ENCODE assay signal across 7 mouse cellular contexts in the genomic region with DNA sequence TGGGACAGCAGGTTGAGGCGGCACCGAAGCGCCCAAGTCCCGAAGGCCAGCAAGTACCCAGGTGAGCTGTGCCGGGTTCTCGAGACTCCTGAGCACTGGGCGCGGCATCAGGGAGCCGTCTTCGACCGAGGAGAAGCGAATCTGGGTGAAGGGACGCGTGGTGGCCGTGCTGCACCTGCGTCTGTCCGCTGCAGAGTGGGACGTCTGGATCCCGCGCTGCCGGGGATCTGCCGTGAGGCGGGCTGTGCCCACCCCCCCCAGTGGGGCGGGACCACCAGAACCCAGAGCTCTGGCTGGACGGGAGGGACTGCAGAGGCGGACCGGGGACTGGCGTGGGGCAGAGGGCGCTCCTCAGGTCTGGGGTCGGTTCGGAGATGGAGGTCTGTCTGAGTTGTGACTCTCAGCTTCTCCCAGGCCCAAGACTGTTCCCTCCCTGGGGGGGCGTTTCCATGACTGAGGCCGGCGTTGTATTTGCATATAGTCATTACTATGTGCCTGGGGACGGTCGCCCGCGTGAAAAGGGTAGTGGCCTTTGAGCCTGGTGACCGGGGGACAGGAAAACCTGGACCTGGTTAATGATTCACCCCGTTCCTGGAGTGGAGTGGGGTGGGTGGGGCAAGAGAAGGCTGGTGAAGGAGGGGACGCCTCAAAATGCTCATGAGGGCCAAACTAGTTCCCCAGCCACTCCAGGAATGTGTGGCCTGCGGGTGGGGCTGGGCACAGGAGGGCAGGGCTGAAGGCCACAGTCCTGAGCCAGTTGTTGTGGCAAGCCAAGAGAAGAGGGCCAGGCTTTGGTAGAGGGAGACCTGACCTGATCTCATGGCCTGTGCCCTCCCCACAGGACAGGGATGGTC. TPM values are rescaled to one million over a fixed set of nuclear protein-coding genes. Genes with fewer than 3 reads are reported as not detected.
DNase-seq lines count a peak whose midpoint lies in the region; ATAC-seq lines count a peak whose summit lies in the region.

No protein-coding gene starts in this region.

- H3K27ac ChIP-seq in limb, embryonic 11.5 days (replicated peaks; ENCODE audit: low read depth, low read length), result peak overlapping the region; percentile 32; the same call in 1 of the 2 replicates
- H3K27ac ChIP-seq in midbrain, embryonic 10.5 days (replicated peaks), result peak overlapping the region; percentile 97

- WGBS in limb, embryonic 11.5 days, result under 1% methylated on average over 40 of the region's 42 CpGs
- under 1% methylated on average over 42 of the region's 42 CpGs for whole genome bisulfite sequencing in midbrain, embryonic 10.5 days

- H3K9me3 ChIP-seq in limb, embryonic 11.5 days (ENCODE audit: control insufficient read depth, low read length), result no peaks in the 10 kb centered on the region
- H3K9me3 ChIP-seq in midbrain, embryonic 10.5 days (replicated peaks), result no peaks in the 10 kb centered on the region

- H3K9ac ChIP-seq in limb, embryonic 11.5 days (ENCODE audit: low read length), result peak overlapping the region; percentile 61

- no peaks in the 10 kb centered on the region for H3K27me3 ChIP-seq in limb, embryonic 11.5 days (ENCODE audit: control insufficient read depth, insufficient read depth, low read length)
- no peaks in the 10 kb centered on the region for H3K27me3 ChIP-seq in midbrain, embryonic 10.5 days (ENCODE audit: low read depth, poor library complexity, severe bottlenecking)

- peak overlapping the region; percentile 77 for H3K4me3 ChIP-seq in limb, embryonic 11.5 days (ENCODE audit: low read depth, low read length)
- H3K4me3 ChIP-seq in midbrain, embryonic 10.5 days, result peak overlapping the region; percentile 81

- DNase-seq in 3134 (ENCODE audit: extremely low read depth, insufficient read length, low spot score) (peak; percentile 92), A20 (ENCODE audit: low read depth, low spot score) (peak; percentile 88)
- DNase-seq in heart, postnatal 4 days, result peak; percentile 45
- DNase-seq in limb, embryonic 11.5 days (ENCODE audit: low spot score), result no peak
- no peak for DNase-seq in midbrain, embryonic 10.5 days (ENCODE audit: low spot score)
- no peak for DNase-seq in layer of hippocampus, adult 11-12 months (ENCODE audit: low spot score)

- H3K4me1 ChIP-seq in limb, embryonic 11.5 days (ENCODE audit: control insufficient read depth, insufficient read depth, low read length), result peaks cover 10% of the 10 kb centered on the region
- peaks cover 73% of the 10 kb centered on the region for H3K4me1 ChIP-seq in midbrain, embryonic 10.5 days

- peak; percentile 40 for ATAC-seq in common myeloid progenitor, adult 5-6 weeks (replicated peaks; ENCODE audit: low read depth, poor library complexity, severe bottlenecking)
- peak; percentile 70 for ATAC-seq in limb, embryonic 11.5 days (ENCODE audit: insufficient number of reproducible peaks, low FRiP score, low TSS enrichment, low read depth)

- H3K4me2 ChIP-seq in limb, embryonic 11.5 days (ENCODE audit: low read depth, severe bottlenecking), result peak overlapping the region; percentile 83

- no peaks in the 10 kb centered on the region; the same call in 1 of the 2 replicates for H3K36me3 ChIP-seq in limb, embryonic 11.5 days (ENCODE audit: control insufficient read depth, insufficient read depth, low read length)
- peaks cover 37% of the 10 kb centered on the region for H3K36me3 ChIP-seq in midbrain, embryonic 10.5 days

RNA-seq across cellular contexts. Expression of a gene that starts 0.4 kb away (rescaled TPM):
- 1.8 and 5.9 TPM in 2 replicates for total RNA-seq in common myeloid progenitor, adult 5-6 weeks (2017)
- 1 to 10 TPM; 4.1 to 6.1 TPM for total RNA-seq in heart, postnatal 4 days (2021)
- polyA plus RNA-seq in limb, embryonic 11.5 days (2014; fragmentation: Nextera tagmentation; extraction: Ambion mirVana), result 32.5 and 38.8 TPM in 2 replicates
- 55.6 and 57.2 TPM in 2 replicates for polyA plus RNA-seq in midbrain, embryonic 10.5 days (2016; fragmentation: Nextera tagmentation; extraction: Ambion mirVana)

RNA-seq across cellular contexts. Expression of a gene that starts 2.2 kb away (rescaled TPM):
- 0.32 and 1.2 TPM in 2 replicates for total RNA-seq in common myeloid progenitor, adult 5-6 weeks (2017)
- total RNA-seq in heart, postnatal 4 days (2021), result not detected
- polyA plus RNA-seq in limb, embryonic 11.5 days (2014; fragmentation: Nextera tagmentation; extraction: Ambion mirVana), result 3.8 and 5.1 TPM in 2 replicates
- polyA plus RNA-seq in midbrain, embryonic 10.5 days (2016; fragmentation: Nextera tagmentation; extraction: Ambion mirVana), result 3.8 and 5.1 TPM in 2 replicates

RNA-seq across cellular contexts. Expression of a gene that starts 12.5 kb away (rescaled TPM):
- total RNA-seq in common myeloid progenitor, adult 5-6 weeks (2017), result 64.1 and 114 TPM in 2 replicates
- 10 to 100 TPM; 44.3 to 52.2 TPM for total RNA-seq in heart, postnatal 4 days (2021)
- 83.4 and 93.5 TPM in 2 replicates for polyA plus RNA-seq in limb, embryonic 11.5 days (2014; fragmentation: Nextera tagmentation; extraction: Ambion mirVana)
- 114 and 125 TPM in 2 replicates for polyA plus RNA-seq in midbrain, embryonic 10.5 days (2016; fragmentation: Nextera tagmentation; extraction: Ambion mirVana)

RNA-seq across cellular contexts. Expression of a gene that starts 22.1 kb away (rescaled TPM):
- 1.2 TPM in 2 replicates for total RNA-seq in common myeloid progenitor, adult 5-6 weeks (2017)
- total RNA-seq in heart, postnatal 4 days (2021), result 1 to 10 TPM; 4.3 to 4.5 TPM
- polyA plus RNA-seq in limb, embryonic 11.5 days (2014; fragmentation: Nextera tagmentation; extraction: Ambion mirVana), result 11.7 and 12.5 TPM in 2 replicates
- 14.4 and 14.6 TPM in 2 replicates for polyA plus RNA-seq in midbrain, embryonic 10.5 days (2016; fragmentation: Nextera tagmentation; extraction: Ambion mirVana)

RNA-seq across cellular contexts. Expression of a gene that starts 22.3 kb away (rescaled TPM):
- 23.5 and 36.8 TPM in 2 replicates for total RNA-seq in common myeloid progenitor, adult 5-6 weeks (2017)
- 100 to 1,000 TPM; 105 to 119 TPM for total RNA-seq in heart, postnatal 4 days (2021)
- polyA plus RNA-seq in limb, embryonic 11.5 days (2014; fragmentation: Nextera tagmentation; extraction: Ambion mirVana), result 98.7 and 99.1 TPM in 2 replicates
- 84.2 and 87.5 TPM in 2 replicates for polyA plus RNA-seq in midbrain, embryonic 10.5 days (2016; fragmentation: Nextera tagmentation; extraction: Ambion mirVana)

Comparison
In these comparisons a context has a peak if more than half of its experiments do, and no peak if none do; other contexts are left out.
1. DNase-seq: peak in 3134 (single experiment), A20 (single experiment) and heart, postnatal 4 days (single experiment); none in limb, embryonic 11.5 days (single experiment), midbrain, embryonic 10.5 days (single experiment) and layer of hippocampus, adult 11-12 months (single experiment).